Mouse (Mus musculus) small intestine, adult 2 months (tissue): ENCODE data around the gene Gtsf1.

Experiments used
- CTCF ChIP-seq: fragments of 200-500 bp; IDR thresholded peaks from 2 replicates; pipeline ENCODE4 v1.5.1; 2012; ENCODE audit warnings: low read depth, mild to moderate bottlenecking, control low read depth, inconsistent platforms, low read length, moderate library complexity, mixed read lengths; ENCODE audit not compliant: insufficient replicate concordance, insufficient read length; ENCODE audit errors: extremely low read depth
- POLR2A ChIP-seq: fragments of 200-500 bp; IDR thresholded peaks from 2 replicates; pipeline ENCODE4 v1.6.1; 2012; ENCODE audit warnings: low read depth, mild to moderate bottlenecking, control low read depth, inconsistent platforms, low read length, moderate library complexity

- no peak for TF ChIP-seq CTCF
- TF ChIP-seq POLR2A = no peak
Observed at GRCm38 (mm10) chr15:103362950-103363349, 67.3 kb downstream of the Gtsf1 start.
